Mouse (Mus musculus) lung, postnatal 25 days (tissue): ENCODE results near the gene Auts2.

Experiments
- DNase-seq: peaks from one replicate; pipeline ENCODE4 v3.0.0; 2022; ENCODE audit warnings: low spot score

The Auts2 gene

DNA sequence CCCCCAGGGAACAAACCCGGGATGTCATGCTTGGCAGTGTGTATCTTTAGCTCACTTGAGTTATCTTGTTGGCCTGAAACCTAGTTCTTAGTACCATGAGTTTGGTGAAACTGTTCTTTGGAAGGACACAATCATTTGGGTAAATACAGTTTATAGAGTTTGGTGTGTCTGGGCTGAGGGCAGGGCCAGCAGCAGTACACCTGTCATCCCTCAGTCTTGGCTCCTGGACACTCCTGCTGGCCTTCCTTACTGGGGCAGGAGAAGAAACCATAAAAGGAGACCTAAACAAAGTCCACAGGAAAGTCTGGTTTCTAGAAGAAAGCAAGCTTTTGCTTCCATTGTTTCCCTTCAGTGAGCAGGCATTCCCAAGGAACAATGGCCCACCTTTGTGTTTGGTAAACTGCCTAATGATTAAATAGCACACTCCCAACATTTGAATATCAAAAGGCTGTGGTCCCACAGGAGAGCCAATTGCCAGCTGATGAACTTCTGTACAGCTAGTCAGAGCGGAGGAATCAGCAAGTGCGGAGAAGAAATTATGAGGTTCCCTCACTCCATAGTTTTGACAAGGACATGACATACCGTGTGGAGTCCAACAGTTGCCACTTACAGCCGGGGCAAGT, 979.4 kb downstream of the Auts2 start:
- DNase-seq = no peak

DNA sequence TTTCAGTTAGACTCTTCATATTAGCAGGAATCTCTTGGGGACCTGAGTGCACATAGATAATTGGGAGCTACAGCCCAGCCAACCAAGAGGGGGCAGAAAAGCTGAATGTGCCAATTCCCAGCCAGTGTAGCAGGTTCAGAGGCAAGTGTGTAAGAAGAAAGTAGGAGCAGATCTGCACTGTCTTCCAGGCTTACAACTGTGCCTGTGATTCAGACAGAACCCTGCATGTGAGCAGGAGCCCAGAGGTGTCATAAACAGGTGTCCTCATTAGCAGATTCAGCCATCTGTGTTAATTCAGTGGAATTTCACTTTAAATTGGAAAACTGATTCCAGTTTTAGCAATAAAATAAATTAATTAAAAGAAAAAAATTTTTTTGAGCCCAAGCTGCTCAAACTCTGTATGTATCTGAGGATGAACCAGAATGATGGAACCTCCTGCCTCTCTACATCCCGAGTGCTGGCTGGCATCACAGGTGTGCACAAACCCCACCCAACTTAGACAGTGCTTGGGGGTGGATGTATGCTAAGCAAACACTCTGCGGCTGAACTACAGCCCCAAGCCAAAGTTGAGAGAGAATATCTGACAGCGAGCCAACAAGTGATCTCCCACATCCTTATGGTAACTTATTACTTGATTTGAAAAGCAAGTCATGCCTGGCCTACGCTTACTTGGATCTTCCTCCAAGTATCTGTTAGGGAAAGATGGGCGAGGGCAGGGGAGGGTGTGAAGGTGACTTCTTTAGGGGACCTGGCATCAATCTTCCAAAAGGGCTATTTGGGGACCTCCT, 982.2 kb downstream of the Auts2 start:
- no peak for DNase-seq

DNA sequence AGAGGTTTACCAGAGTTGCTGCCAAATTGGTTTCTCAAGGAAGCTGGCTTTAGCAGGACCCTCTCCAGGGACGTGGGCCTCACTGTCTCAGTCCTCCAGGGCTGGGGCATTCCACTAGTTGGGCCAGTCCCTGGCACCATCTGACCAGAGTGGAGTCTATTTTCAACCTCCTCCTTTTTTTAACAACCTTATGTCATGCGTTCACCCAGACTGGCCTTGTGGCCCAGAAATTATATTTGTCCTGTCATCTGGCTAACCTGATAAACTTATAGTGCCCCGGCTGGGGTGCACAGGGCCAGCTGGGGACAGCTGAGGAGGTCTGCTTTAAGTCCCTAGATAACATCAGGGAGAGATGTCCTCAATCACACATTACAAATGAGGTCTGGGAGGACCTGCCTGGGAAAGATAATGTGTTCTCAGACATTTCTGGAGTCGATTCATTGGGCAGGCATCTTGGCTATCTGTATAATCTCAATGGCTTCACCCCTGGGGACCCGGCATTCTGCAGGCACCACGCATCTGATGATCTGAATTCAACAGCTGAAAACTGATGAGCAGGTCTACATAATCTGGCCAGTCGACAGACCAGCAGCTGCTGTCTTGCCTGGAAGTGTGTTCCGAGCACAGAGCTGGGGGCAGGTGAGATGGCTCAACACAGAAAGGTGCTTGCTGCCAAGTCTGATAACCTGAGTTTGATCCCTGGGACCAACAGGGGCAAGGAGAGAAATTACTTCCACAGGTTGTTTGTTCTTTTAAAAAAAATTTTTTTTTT, 984.6 kb downstream of the Auts2 start:
- DNase-seq = no peak

DNA sequence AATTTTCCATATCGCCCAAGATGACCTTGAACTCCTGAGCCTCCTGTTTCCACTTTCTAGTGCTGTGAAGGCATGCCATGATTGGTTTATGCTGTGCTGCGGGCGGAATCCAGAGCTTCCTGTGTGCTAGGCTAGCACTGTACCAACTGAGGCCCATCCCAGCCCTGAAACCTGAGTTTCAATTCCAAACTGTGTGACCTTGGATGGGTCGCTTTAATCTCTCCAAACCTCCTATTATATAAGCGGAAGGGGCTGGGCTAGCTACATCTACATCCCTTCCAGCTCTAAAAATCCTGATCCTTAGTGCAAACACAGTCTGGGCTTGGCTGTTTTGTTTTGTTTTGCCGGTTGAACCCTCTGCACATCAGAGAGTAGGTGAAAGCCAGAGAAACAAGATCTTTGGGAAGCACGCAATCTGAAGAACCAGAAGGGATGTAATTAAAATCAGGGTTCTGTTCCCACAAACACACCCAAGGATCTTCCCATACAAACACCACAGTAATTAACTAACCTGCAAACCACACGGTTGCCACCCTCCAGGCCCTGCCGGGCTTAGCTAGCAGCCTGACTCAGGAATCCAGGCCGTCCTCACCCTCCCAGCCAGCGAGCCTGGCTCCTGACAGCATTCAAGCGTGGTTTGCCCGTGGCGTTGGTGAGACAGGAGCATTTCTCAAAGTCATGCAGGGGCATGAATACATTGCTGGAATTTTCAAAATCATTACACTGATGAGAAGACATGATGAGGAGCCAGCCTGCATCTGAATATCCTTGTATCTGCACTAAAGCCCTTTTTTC, 985.4 kb downstream of the Auts2 start:
- DNase-seq = no peak

DNA sequence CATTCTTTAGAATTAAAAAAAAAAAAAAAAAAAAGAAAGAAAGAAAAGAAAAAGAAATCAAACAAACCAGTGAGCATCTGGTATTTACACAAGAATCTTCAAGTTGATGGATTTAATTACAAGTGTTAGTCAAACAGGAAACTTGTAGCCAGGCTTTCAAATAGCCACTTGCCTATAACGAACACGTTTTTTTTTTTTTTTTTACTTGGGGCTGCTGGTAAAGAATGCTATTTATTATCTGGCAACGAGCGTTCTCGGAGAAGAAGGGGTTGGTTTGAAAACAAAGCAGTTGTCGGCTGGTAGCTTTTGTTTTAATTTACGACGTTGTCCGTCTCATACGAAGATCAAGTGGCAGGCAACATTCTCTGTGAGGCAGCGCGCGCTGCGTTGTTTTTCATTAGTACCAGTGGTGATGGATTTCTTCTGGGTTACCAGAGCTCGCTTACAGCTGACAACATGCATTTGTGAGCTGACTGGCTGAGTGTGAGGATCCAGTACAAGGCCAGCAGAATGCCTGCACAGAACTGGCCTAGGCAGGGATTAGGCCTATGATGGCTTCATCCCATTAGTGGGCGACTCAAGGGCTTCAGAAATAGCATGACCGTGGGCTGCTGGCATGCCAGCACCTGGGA, 994.1 kb downstream of the Auts2 start:
- DNase-seq = no peak

DNA sequence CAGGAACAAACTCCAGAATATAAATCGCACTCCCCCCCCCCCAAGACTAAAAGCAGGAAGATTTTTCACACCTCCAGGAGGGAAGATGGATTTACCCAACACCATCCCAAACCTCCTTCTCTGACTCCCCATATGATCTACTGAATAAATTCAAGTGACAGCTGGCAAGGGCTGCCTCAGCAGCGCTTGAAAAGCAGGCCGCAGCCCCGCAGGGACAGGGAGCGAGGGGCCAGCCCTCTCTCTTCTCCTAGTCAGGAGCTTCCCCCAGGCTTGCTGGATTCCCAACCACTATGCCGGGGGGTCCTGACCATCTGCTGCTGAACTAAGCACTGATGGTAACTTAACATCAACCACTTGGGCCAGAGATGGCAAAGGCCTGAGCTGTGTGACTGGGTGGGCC, 995.2 kb downstream of the Auts2 start:
- DNase-seq = no peak

DNA sequence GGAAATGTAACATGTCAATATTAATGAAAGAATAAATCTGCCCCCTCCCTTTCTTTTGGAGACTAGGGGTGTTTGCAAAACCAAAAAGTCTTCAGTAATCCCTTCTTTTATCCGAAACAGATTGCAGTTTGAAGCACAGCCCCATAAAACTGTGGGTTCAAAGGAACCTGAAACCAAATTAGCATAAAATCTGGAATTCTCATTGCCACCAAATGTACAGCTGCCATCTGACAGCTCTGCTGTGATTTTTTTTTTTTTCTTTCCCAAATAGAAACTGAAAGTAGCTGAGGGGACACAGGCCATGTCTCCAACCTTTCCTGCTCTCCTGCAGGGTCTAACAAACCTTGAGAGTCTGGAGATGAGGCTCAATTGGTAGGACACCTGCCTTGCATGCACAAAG, 996.7 kb downstream of the Auts2 start:
- no peak for DNase-seq

DNA sequence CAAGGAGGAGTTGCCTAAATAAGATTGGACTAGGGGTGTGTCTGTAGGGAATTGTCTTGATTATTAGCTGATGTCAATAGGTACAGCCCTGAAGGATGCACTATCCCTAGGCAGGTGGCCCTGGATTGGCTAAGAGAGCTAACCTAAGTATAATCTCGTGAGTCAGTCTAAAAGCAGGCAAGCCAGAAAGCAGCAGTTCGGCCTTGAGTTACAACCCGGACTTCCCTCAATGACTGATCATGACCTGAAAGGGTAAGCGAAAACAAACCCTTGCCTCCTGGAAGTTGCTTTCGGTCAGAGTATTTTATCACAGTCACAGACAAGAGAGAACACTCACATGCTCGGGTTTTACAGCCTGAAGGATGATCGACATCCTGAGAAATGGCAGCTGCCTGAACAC, 998.8 kb downstream of the Auts2 start:
- no peak for DNase-seq

DNA sequence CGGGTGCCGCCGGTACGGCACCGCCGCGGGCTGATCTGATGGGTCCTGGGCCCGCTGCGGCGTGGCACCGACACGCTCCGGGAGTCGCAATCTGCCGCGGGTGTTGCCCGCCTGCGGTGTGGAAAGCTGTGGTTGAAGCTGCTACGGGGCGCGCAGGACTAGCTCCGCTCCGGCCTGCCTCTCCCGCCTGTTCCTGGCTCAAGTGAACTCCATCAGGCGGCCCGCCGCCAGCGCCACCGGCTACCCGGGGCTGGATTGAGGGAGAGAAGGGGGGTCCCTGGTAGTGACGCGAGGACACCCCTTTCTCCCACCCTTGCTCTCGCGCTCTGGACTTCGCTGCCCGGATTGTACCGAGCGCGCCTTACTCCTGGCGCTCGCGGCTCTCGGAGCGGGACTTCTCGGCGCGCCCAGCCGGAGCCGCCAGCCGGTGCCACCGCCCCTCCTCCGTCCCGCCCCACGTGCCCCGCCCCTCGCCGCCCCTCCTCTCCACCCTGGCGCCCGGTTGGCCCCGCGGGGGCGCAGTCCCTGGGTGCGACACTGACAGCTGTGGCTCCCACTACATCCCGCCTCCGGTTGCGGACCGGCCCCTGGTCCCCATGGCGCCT, 1004.7 kb downstream of the Auts2 start:
- DNase-seq = peak; percentile 28

DNA sequence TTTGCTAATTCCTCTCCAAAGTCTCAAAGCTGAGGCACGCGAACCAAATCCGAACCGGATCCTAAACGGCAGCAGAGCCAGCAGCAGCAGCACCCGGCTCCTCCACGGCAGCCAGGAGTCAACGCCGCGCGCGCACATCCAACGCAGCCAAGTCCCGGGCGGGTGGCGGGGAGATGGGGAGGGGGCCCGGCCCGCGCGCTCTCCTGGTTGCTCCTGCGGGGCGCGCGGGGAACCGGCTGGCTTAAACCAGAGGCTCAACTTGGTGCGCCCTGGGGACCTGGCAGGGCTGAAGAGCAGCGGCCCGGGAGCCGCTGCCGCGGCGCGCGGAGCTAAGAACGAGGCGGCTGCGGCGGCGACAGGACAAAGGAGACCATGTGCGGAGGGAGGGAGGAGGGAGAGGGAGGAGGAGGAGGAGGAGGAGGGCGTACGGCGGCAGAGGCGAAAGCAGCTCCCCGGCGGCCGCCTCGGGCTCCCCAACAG, 1005.3 kb downstream of the Auts2 start:
- DNase-seq = no peak

DNA sequence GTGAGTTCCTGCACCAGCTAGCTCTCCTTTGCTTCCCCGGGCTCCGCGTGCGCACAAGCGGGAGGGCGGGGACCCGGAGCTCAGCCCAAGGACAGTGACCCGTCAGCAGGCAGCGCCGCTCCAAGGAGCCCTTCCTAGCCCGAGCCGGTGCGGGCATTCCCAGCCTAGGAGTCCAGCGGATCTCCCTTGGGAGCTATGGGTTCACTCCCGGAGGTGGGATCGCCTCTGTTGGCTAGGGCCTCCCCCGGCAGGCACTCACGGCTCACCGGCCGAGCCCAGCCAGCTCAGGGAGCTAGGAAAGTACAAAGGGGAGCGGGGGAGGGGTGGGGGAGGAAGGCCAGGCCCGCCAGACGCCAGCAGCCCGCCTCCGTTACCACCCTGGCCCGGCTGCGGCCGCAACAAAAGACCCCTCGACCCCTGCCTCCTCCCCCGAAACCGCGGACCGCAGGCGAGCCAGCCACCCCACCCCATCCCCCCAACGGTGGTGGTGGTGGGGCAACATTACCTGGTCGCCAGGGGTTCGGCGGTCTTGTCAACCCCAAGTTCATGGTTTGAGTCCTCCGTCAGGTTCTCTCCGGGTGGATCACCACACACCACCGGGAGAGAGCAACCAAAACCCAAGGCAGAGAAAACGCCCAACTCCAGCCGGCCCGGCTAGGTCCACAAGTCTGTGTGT, 1005.9 kb downstream of the Auts2 start:
- DNase-seq = peak; percentile 22

DNA sequence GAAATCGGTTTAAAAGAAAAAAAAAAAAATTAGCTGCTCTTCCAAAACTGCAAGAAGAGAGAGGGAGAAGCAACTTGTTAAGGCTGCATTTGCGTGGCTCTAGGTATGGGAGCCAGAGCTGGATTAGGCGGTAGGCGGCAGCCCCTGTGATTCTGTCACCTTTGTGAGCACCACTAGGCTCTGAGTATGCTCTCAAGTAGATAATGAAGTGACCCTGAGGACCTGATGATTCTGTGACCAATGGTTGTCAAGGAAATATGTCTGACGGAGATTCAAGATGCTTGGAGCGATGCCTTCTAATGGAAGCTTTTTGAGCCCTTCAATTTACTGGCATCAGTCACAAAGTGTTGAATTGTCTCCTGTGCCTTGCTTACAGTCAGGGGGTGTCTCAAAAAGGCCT, 1007.4 kb downstream of the Auts2 start:
- DNase-seq = no peak

DNA sequence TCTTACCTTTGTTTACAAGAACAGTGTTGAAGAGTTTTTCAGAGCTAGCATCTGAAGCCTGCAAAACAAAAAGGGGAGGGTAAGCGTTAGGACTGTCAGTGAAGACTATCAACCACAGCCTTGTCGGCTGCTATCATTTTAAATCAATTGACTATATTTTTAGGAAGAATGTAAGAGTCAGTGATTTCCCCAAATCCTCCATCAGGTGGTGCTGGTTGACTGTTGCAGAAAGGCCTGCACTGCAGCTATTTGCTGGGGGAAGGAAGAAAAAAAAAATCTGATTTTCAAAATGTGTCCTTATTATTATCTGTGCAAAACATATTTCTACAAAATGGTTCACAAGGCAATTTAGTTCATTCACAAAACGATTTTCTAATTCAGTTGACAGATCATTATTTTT, 1009.3 kb downstream of the Auts2 start:
- DNase-seq = peak; percentile 18

DNA sequence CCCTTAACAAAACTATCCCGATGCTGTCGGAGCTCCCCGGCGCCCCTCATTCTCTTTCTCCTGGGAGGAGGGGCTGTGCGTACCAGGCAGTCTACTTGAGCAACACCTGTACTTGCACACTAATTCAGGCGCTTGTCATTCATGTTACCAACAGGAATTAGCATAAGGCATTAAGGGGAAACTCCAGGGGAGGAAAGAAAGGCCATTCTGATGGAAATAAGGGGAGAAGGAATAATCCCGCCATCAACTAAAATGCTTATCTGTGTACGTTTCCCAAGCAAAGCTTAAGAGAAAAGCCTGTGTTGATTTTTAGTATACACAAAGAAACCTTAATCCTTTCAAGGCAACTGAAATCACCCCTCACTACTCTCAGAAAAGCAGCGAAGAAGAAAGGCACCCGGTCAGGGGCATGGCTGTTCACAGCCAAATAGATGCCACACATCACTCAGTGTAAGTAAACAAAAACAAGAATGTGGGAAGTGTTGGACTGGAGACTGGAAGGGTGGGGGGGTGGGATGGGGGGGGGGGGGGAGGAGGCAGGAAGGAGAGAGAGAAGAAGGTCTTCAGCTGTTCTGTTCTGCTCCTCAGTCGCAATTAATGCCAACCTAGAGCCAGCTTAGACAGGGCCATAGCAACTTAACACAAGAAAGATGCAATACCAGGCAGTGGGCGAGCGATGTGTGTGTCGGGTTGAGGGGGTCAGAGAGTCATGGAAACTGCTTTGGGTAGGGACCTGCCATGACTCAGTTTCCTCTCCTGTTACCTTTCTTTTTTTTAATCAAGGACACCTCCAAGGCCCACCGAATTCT, 1011.2 kb downstream of the Auts2 start:
- DNase-seq = no peak

DNA sequence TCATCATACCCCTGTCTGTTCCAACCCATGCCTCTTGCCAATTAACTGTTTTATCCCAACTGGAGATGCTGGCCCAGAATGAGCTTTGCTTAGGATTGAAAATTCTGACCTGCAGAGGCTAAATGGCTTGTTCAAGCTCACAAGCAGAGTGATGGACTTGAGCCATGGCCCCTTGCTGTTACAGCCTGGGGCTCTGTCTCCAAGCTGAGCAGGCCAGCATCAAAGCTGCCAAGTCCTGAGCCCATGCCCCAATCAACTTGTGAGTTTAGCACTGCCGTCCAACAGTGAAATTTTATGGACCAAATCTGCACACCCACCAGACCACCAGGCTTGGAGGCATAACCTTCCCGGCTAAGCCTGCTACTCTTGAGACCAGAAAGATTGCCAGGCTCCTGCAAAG, 1012.3 kb downstream of the Auts2 start:
- no peak for DNase-seq

DNA sequence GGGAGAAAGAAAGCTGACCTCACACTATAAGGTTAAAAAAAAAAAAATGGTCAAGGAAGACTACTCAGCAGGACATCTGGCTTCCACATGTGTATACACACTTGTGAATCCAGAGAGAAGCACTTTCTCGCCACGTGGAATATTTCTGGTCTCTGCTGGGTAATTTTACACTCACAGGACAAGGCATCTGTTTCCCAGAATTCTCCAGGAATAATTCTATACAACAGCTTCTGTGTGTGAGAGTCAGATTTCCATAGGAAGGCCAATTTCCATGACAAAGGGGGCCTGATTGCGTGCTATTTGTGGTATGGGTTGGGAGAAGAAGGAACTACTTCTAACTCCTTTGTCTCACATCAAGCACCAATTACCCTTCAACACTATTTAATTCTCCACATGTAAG, 1016.5 kb downstream of the Auts2 start:
- no peak for DNase-seq

DNA sequence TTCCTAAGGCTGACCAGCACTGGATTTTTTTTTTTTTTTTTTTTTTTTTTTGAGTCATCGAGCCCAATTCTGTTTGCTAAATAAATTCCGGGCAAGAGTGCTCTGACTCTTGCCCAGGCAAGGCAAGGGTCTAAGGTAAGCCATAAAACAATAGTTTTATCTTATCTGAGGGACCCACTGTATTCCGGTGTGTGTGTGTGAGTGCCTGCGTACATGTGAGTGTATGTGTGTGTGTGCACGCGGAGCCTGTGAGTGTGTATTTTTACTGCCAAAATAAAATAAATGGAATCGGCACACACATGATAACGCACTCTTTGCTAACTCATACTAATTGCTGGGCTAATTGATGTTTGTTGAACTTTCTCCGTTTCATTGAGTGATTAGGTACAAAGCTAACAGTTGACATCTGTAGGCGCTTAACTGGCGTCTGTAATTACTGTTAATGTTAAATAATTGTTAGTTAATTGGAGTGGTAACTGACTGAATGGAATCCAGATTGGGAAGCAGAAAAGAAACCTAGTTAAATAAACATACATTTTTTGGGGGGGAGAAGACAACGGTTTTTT, 1018.2 kb downstream of the Auts2 start:
- no peak for DNase-seq

DNA sequence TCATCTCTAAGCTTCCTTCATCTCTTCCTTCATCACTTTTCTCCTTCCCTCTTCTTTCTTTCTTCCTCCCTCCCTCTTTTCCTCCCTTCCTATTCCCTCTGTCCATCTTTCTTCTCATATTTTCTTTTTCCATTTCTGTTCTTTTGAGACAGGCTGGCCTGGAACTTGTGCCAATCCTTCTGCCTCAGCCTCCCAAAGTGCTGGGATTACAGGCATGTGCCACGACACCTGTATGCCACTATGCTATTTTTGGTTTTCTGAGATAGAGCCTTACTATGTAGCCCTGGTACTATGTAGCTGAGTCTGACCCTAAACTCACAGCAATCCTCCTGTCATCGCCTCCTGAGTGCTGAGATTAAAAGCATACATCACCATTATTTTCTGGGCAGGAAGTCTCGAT, 1023.6 kb downstream of the Auts2 start:
- DNase-seq = no peak

DNA sequence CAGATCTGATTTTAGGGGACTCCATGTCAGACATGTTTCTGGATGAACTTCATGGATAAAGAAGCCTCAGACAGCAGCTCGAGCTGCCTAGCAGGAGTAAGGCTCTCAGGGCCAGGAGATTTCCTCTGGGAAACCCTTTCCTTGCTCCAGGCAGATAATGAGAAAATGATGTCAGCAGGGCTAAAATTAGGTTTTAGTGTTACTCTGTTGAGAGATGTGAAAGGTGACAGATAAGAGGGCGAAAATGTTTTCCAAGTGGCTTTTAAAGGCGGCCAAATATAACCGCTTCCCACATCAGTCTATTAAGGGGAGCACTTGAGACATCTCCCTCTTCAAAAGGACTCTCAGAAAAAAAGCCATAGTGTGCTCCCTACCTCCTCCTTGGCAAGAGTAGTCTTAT, 1025.5 kb downstream of the Auts2 start:
- no peak for DNase-seq
